Mouse (Mus musculus): ENCODE measurements around the gene Klhl30. TPM values are rescaled to one million over a fixed set of nuclear protein-coding genes. Genes with fewer than 3 reads are reported as not detected.
A peak's percentile ranks its signal among the peaks of the same experiment; 100 is the strongest.

Klhl30 gene
- polyA plus RNA-seq, 1 experiment from 2014 or later, result not detected

GRCm38 (mm10) chr1:91366215-91367108, 15.6 kb downstream of the Klhl30 start, which contains the start of gene Erfe:
Erfe (plus strand) TSS chr1:91366430.
- peaks cover 12% of the 10 kb centered on the region for H3K4me1 ChIP-seq
- H3K27me3 ChIP-seq, result no peaks in the 10 kb centered on the region; the same call in 1 of the 2 replicates
- H3K4me3 ChIP-seq, result peak within 1 kb of the TSS; percentile 42
- peak within 1 kb of the TSS; percentile 42 for H3K9ac ChIP-seq (replicated peaks)
- peaks cover 6% of the 10 kb centered on the region for H3K36me3 ChIP-seq
- ATAC-seq (replicated peaks), result peak; percentile 53
- H3K27ac ChIP-seq (replicated peaks), result no peak within 1 kb of the TSS
- H3K9me3 ChIP-seq, result no peaks in the 10 kb centered on the region
- WGBS, result under 1% methylated on average over 67 of the region's 68 CpGs
- H3K4me2 ChIP-seq (replicated peaks), result peak within 1 kb of the TSS; percentile 76

- Histone ChIP-seq H3K9ac (replicated peaks) (no peak overlapping the region), H3K9me3 (no peaks in the 10 kb centered on the region), H3K4me3 (no peak overlapping the region), H3K4me1 (peaks cover 12% of the 10 kb centered on the region), H3K4me2 (replicated peaks) (no peak overlapping the region), H3K27ac (replicated peaks) (no peak overlapping the region), H3K27me3 (no peaks in the 10 kb centered on the region; the same call in 1 of the 2 replicates), H3K36me3 (peaks cover 15% of the 10 kb centered on the region)
- ATAC-seq (replicated peaks), result no peak
- 95% methylated on average over 3 of the region's 3 CpGs for WGBS
These were observed 16.5 kb downstream of the Klhl30 start for GRCm38 (mm10) chr1:91367295-91367694.

- no peak overlapping the region for H3K4me2 ChIP-seq (replicated peaks)
- 83% methylated on average over 4 of the region's 4 CpGs for WGBS
- H3K4me3 ChIP-seq, result no peak overlapping the region
- H3K27ac ChIP-seq (replicated peaks), result no peak overlapping the region
- no peak for ATAC-seq (replicated peaks)
- no peaks in the 10 kb centered on the region; the same call in 1 of the 2 replicates for H3K27me3 ChIP-seq
- peaks cover 12% of the 10 kb centered on the region for H3K4me1 ChIP-seq
- no peak overlapping the region for H3K9ac ChIP-seq (replicated peaks)
- peaks cover 34% of the 10 kb centered on the region for H3K36me3 ChIP-seq
- no peaks in the 10 kb centered on the region for H3K9me3 ChIP-seq
These were observed 18.6 kb downstream of the Klhl30 start for GRCm38 (mm10) chr1:91369408-91369807.

- no peak overlapping the region for H3K27ac ChIP-seq (replicated peaks)
- no peak overlapping the region for H3K9ac ChIP-seq (replicated peaks)
- no peak for ATAC-seq (replicated peaks)
- no peaks in the 10 kb centered on the region for H3K9me3 ChIP-seq
- H3K4me2 ChIP-seq (replicated peaks), result no peak overlapping the region
- WGBS, result 91% methylated on average over 23 of the region's 23 CpGs
- H3K4me1 ChIP-seq, result peaks cover 12% of the 10 kb centered on the region
- no peaks in the 10 kb centered on the region; the same call in 1 of the 2 replicates for H3K27me3 ChIP-seq
- peaks cover 41% of the 10 kb centered on the region for H3K36me3 ChIP-seq
- no peak overlapping the region for H3K4me3 ChIP-seq
These were observed 19.2 kb downstream of the Klhl30 start for GRCm38 (mm10) chr1:91370055-91370454.

- Histone ChIP-seq H3K36me3 (peaks cover 75% of the 10 kb centered on the region), H3K4me2 (replicated peaks) (no peak overlapping the region), H3K9ac (replicated peaks) (no peak overlapping the region), H3K4me1 (no peaks in the 10 kb centered on the region), H3K27me3 (no peaks in the 10 kb centered on the region), H3K9me3 (no peaks in the 10 kb centered on the region), H3K27ac (replicated peaks) (no peak overlapping the region), H3K4me3 (no peak overlapping the region)
- no peak for ATAC-seq (replicated peaks)
- WGBS, result 94% methylated on average over 6 of the region's 6 CpGs
These were observed 22.6 kb downstream of the Klhl30 start for GRCm38 (mm10) chr1:91373414-91373835.

- no peak overlapping the region for H3K4me3 ChIP-seq
- H3K36me3 ChIP-seq, result peaks cover 87% of the 10 kb centered on the region
- no peaks in the 10 kb centered on the region for H3K4me1 ChIP-seq
- 0 out of 2 replicates have a peak, but pooled peaks have one; percentile 41 for ATAC-seq (replicated peaks)
- no peak overlapping the region for H3K9ac ChIP-seq (replicated peaks)
- no peaks in the 10 kb centered on the region for H3K27me3 ChIP-seq
- H3K4me2 ChIP-seq (replicated peaks), result no peak overlapping the region
- no peak overlapping the region for H3K27ac ChIP-seq (replicated peaks)
- no peaks in the 10 kb centered on the region for H3K9me3 ChIP-seq
- 58% methylated on average over 7 of the region's 7 CpGs for WGBS
These were observed 29.8 kb downstream of the Klhl30 start for GRCm38 (mm10) chr1:91380453-91381090.

GRCm38 (mm10) chr1:91381091-91381471, 30.3 kb downstream of the Klhl30 start:
- peaks cover 85% of the 10 kb centered on the region for H3K36me3 ChIP-seq
- no peaks in the 10 kb centered on the region for H3K4me1 ChIP-seq
- no peak overlapping the region for H3K9ac ChIP-seq (replicated peaks)
- ATAC-seq (replicated peaks), result no peak
- H3K4me3 ChIP-seq, result no peak overlapping the region
- H3K27me3 ChIP-seq, result no peaks in the 10 kb centered on the region
- 98% methylated on average over 4 of the region's 4 CpGs for WGBS
- H3K9me3 ChIP-seq, result no peaks in the 10 kb centered on the region
- no peak overlapping the region for H3K27ac ChIP-seq (replicated peaks)
- no peak overlapping the region for H3K4me2 ChIP-seq (replicated peaks)

GRCm38 (mm10) chr1:91390369-91390768, 39.6 kb downstream of the Klhl30 start:
- Histone ChIP-seq H3K9ac (replicated peaks) (no peak overlapping the region), H3K27ac (replicated peaks) (no peak overlapping the region), H3K36me3 (peaks cover 65% of the 10 kb centered on the region), H3K27me3 (no peaks in the 10 kb centered on the region), H3K4me2 (replicated peaks) (no peak overlapping the region), H3K4me3 (no peak overlapping the region), H3K4me1 (peaks cover 7% of the 10 kb centered on the region; the same call in 1 of the 2 replicates), H3K9me3 (no peaks in the 10 kb centered on the region)
- no peak for ATAC-seq (replicated peaks)
- 97% methylated on average over 5 of the region's 5 CpGs for WGBS

GRCm38 (mm10) chr1:91397927-91398259, 47.1 kb downstream of the Klhl30 start:
- H3K4me2 ChIP-seq (replicated peaks), result peak overlapping the region; percentile 87
- WGBS, result under 1% methylated on average over 12 of the region's 12 CpGs
- H3K36me3 ChIP-seq, result peaks cover 4% of the 10 kb centered on the region; the same call in 1 of the 2 replicates
- H3K27me3 ChIP-seq, result no peaks in the 10 kb centered on the region
- peak overlapping the region; percentile 87 for H3K27ac ChIP-seq (replicated peaks)
- H3K9ac ChIP-seq (replicated peaks), result peak overlapping the region; percentile 88
- H3K9me3 ChIP-seq, result no peaks in the 10 kb centered on the region
- H3K4me3 ChIP-seq, result peak overlapping the region; percentile 86
- H3K4me1 ChIP-seq, result peaks cover 33% of the 10 kb centered on the region
- ATAC-seq (replicated peaks), result no peak

GRCm38 (mm10) chr1:91398260-91399062, 47.6 kb downstream of the Klhl30 start, which contains the start of gene Ilkap:
Ilkap (minus strand) TSS chr1:91398815.
- WGBS, result under 1% methylated on average over 91 of the region's 91 CpGs
- H3K27me3 ChIP-seq, result no peaks in the 10 kb centered on the region
- no peaks in the 10 kb centered on the region for H3K9me3 ChIP-seq
- peak within 1 kb of the TSS; percentile 87 for H3K27ac ChIP-seq (replicated peaks)
- peak within 1 kb of the TSS; percentile 86 for H3K4me3 ChIP-seq
- 0 out of 2 replicates have a peak, but pooled peaks cover under 1% of the 10 kb centered on the region for H3K36me3 ChIP-seq
- peak; percentile 97 for ATAC-seq (replicated peaks)
- peak within 1 kb of the TSS; percentile 88 for H3K9ac ChIP-seq (replicated peaks)
- H3K4me2 ChIP-seq (replicated peaks), result peak within 1 kb of the TSS; percentile 87
- H3K4me1 ChIP-seq, result peaks cover 33% of the 10 kb centered on the region

- no peak for ATAC-seq (replicated peaks)
- Histone ChIP-seq H3K36me3 (no peaks in the 10 kb centered on the region), H3K4me1 (no peaks in the 10 kb centered on the region), H3K27me3 (no peaks in the 10 kb centered on the region), H3K27ac (replicated peaks) (no peak overlapping the region), H3K9me3 (no peaks in the 10 kb centered on the region), H3K4me3 (no peak overlapping the region), H3K9ac (replicated peaks) (no peak overlapping the region), H3K4me2 (replicated peaks) (no peak overlapping the region)
- WGBS, result 23% methylated on average over 1 of the region's 1 CpGs
These were observed 54.2 kb downstream of the Klhl30 start for GRCm38 (mm10) chr1:91404976-91405375.

All from forebrain, embryonic 15.5 days (tissue).